Mouse (Mus musculus) lung, adult 10 weeks (tissue): ENCODE measurements around the gene Cela1. TPM values are rescaled to one million over a fixed set of nuclear protein-coding genes. Genes with fewer than 3 reads are reported as not detected.

Experiments
- polyA plus RNA-seq: library from polyadenylated mRNA; stranded (reverse); fragments of 350-450 nt; fragmentation: Illumina TruSeq; extraction: RNeasy Lipid Tissue Mini Kit (QIAGEN cat#74804); gene quantifications from one replicate; pipeline ENCODE4 v1.2.3, GENCODE M21; 2014; ENCODE audit warnings: low read depth, low replicate concordance; ENCODE audit not compliant: insufficient read depth

Gene Cela1
- 4.8 TPM for polyA plus RNA-seq

GRCm38 (mm10) chr15:100687430-100687971 lies at the start of gene Cela1:
Gene Cela1, minus strand, starts transcription at chr15:100687921.

GRCm38 (mm10) chr15:100729281-100729985 lies 41.7 kb upstream of the Cela1 start, which contains the start of gene Galnt6:
Gene Galnt6, minus strand, starts transcription at chr15:100729376.

GRCm38 (mm10) chr15:100669337-100669736 lies 18.4 kb downstream of the Cela1 start, which contains the start of gene Bin2:
Gene Bin2, minus strand, starts transcription at chr15:100669553.

GRCm38 (mm10) chr15:100636700-100637501 lies 50.8 kb downstream of the Cela1 start, which contains the start of gene Smagp:
Gene Smagp, minus strand, starts transcription at chr15:100636940.

Other genes with a start within 250 kb of the Cela1 start
- 14.9 TPM for gene Letmd1, start 218.9 kb downstream of the Cela1 start, polyA plus RNA-seq
- gene Csrnp2, start 192.4 kb downstream of the Cela1 start, polyA plus RNA-seq, result 1.3 TPM
- gene Tfcp2, start 135.9 kb downstream of the Cela1 start, polyA plus RNA-seq, result 5.3 TPM
- 9.9 TPM for gene Pou6f1, start 87.9 kb downstream of the Cela1 start, polyA plus RNA-seq
- gene Dazap2, start 72.6 kb downstream of the Cela1 start, polyA plus RNA-seq, result 204 TPM
- 78.5 TPM for gene Smagp, start 51.0 kb downstream of the Cela1 start, polyA plus RNA-seq
- 13.1 TPM for gene Bin2, start 18.4 kb downstream of the Cela1 start, polyA plus RNA-seq
- 4.6 TPM for gene Galnt6, start 41.5 kb upstream of the Cela1 start, polyA plus RNA-seq
- gene Slc4a8, start 73.8 kb upstream of the Cela1 start, polyA plus RNA-seq, result 2.2 TPM
- gene Scn8a, start 181.9 kb upstream of the Cela1 start, polyA plus RNA-seq, result not detected